Mouse (Mus musculus) spleen, postnatal 10 days (tissue): ENCODE measurements around the gene Cngb1.

ENCODE experiments used
- DNase-seq, 2 experiments: peaks; one replicate each; pipeline ENCODE4 v3.0.0; 2021 to 2022; ENCODE audit warnings: low spot score in 2 of 2

Gene Cngb1

DNA sequence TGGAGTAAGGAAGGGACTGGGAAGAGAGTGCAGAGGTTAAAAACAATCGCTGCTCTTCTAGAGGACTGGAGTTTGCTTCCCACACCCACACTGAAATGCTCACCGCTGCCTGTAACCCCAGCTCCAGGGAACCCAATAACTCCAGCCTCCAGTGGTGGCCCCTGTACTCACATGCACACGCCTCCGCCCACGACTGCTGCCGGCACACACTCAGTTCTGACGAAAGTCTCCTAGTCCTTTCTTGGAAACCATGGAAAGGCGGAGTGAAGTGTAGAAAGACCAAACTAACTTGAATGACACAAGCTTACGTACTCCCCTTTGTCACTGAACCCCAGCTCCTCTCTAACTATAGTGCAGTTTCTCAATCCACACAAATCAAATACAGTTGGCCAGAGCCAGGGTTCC, 106.4 kb downstream of the Cngb1 start:
- DNase-seq = no peak

- no peak for DNase-seq
Observed at GRCm38 (mm10) chr8:95195728-95196127, 110.7 kb downstream of the Cngb1 start.

- no peak for DNase-seq
Observed at GRCm38 (mm10) chr8:95191497-95192175, 114.7 kb downstream of the Cngb1 start.
